Mouse (Mus musculus) limb, embryonic 11.5 days (tissue): ENCODE measurements around the gene Usp54. TPM values are rescaled to one million over a fixed set of nuclear protein-coding genes. Genes with fewer than 3 reads are reported as not detected.
"Not testable (repeated sequence)": the region's sequence is repeated elsewhere in the genome, so short reads cannot be mapped to it uniquely, and the experiment has no call there.

ENCODE experiments used
- ATAC-seq: fragments of 200-750 bp; cut with Nextera tagmentation; 2 replicates; pipeline ENCODE4 v1.8.0; 2017; ENCODE audit warnings: low read depth; ENCODE audit not compliant: insufficient number of reproducible peaks, low FRiP score, low TSS enrichment
- DNase-seq: peaks from one replicate; pipeline ENCODE4 v3.0.0-alpha.2; 2015; ENCODE audit warnings: low spot score
- H3K27ac ChIP-seq: fragments of 300-500 bp; sonication (generic); replicated peaks from 2 replicates; pipeline ENCODE4 v1.5.1; 2014; ENCODE audit warnings: low read depth, mild to moderate bottlenecking, low read length
- H3K27me3 ChIP-seq: fragments of 300-500 bp; sonication (generic); 2 replicates; pipeline ENCODE4 v1.6.1; 2014; ENCODE audit warnings: mild to moderate bottlenecking, low read length, mixed read lengths; ENCODE audit not compliant: control insufficient read depth, insufficient read depth
- H3K36me3 ChIP-seq: fragments of 300-500 bp; sonication (generic); 2 replicates; pipeline ENCODE4 v1.6.1; 2014; ENCODE audit warnings: mild to moderate bottlenecking, low read length, moderate library complexity, mixed read lengths; ENCODE audit not compliant: control insufficient read depth, insufficient read depth
- H3K4me1 ChIP-seq: fragments of 300-500 bp; sonication (generic); 2 replicates; pipeline ENCODE4 v1.6.1; 2014; ENCODE audit warnings: low read length, mixed read lengths; ENCODE audit not compliant: control insufficient read depth, insufficient read depth
- H3K4me2 ChIP-seq: fragments of 300-500 bp; sonication (generic); 2 replicates; pipeline ENCODE4 v1.6.1; 2014; ENCODE audit warnings: low read depth, mild to moderate bottlenecking, moderate library complexity; ENCODE audit not compliant: severe bottlenecking
- H3K4me3 ChIP-seq: fragments of 300-500 bp; sonication (generic); 2 replicates; pipeline ENCODE4 v1.5.1; 2014; ENCODE audit warnings: low read depth, low read length
- H3K9ac ChIP-seq: fragments of 300-500 bp; sonication (generic); 2 replicates; pipeline ENCODE4 v1.6.1; 2014; ENCODE audit warnings: mild to moderate bottlenecking, low read length
- H3K9me3 ChIP-seq: fragments of 300-500 bp; sonication (generic); 2 replicates; pipeline ENCODE4 v1.6.1; 2016; ENCODE audit warnings: low read length; ENCODE audit not compliant: control insufficient read depth
- WGBS: fragments of 180-500 bp; shearing (Covaris S2); extraction: QIAGEN DNeasy Blood & Tissue Kit; methylation state at CpG from one replicate; pipeline ENCODE4 v1.1.7; 2014; 5-methylcytosine and 5-hydroxymethylcytosine counted together
- polyA plus RNA-seq: library from polyadenylated mRNA; unstranded; fragments of >200 nt; fragmentation: Nextera tagmentation; extraction: Ambion mirVana; gene quantifications from 2 replicates; pipeline ENCODE4 v1.2.1, GENCODE M21; 2014

Usp54 gene
- polyA plus RNA-seq, 1 experiment from 2014 or later: 14.5 TPM

- Histone ChIP-seq H3K9ac (no peak overlapping the region), H3K4me1 (no peaks in the 10 kb centered on the region), H3K4me3 (no peak overlapping the region), H3K27ac (no peak overlapping the region), H3K4me2 (no peak overlapping the region), H3K36me3 (no peaks in the 10 kb centered on the region), H3K27me3 (no peaks in the 10 kb centered on the region), H3K9me3 (no peaks in the 10 kb centered on the region)
- ATAC-seq: no peak
- DNase-seq: no peak
Observed at GRCm38 (mm10) chr14:20646381-20646780, 5.5 kb upstream of the Usp54 start.

- H3K4me1 ChIP-seq: no peaks in the 10 kb centered on the region
- no peak overlapping the region for H3K4me3 ChIP-seq
- H3K27me3 ChIP-seq: no peaks in the 10 kb centered on the region
- no peak overlapping the region for H3K9ac ChIP-seq
- H3K27ac ChIP-seq: no peak overlapping the region
- no peak overlapping the region for H3K4me2 ChIP-seq
- H3K9me3 ChIP-seq: no peaks in the 10 kb centered on the region
- no peaks in the 10 kb centered on the region for H3K36me3 ChIP-seq
- ATAC-seq (no peak), DNase-seq (no peak)
- WGBS: 38% methylated on average over 3 of the region's 3 CpGs
Observed at GRCm38 (mm10) chr14:20645547-20645946, 4.7 kb upstream of the Usp54 start.

- Histone ChIP-seq H3K36me3 (no peaks in the 10 kb centered on the region), H3K4me1 (peaks cover 3% of the 10 kb centered on the region; the same call in 1 of the 2 replicates), H3K27ac (peak overlapping the region; percentile 80; the same call in 1 of the 2 replicates), H3K4me2 (peak overlapping the region; percentile 62), H3K4me3 (peak overlapping the region; percentile 92), H3K9ac (peak overlapping the region; percentile 82), H3K9me3 (no peaks in the 10 kb centered on the region), H3K27me3 (no peaks in the 10 kb centered on the region)
- DNase-seq (no peak), ATAC-seq (no peak)
- 16% methylated on average over 10 of the region's 10 CpGs for WGBS
Observed at GRCm38 (mm10) chr14:20641438-20641875, 594 bp upstream of the Usp54 start.

- H3K27me3 ChIP-seq: no peaks in the 10 kb centered on the region
- DNase-seq (peak; percentile 37), ATAC-seq (peak; percentile 41; the same call in 1 of the 2 replicates)
- H3K4me2 ChIP-seq: peak overlapping the region; percentile 57
- H3K36me3 ChIP-seq: no peaks in the 10 kb centered on the region
- no peaks in the 10 kb centered on the region for H3K9me3 ChIP-seq
- peaks cover 3% of the 10 kb centered on the region; the same call in 1 of the 2 replicates for H3K4me1 ChIP-seq
- peak overlapping the region; percentile 82 for H3K9ac ChIP-seq
- 3% methylated on average over 16 of the region's 16 CpGs for WGBS
- H3K27ac ChIP-seq: peak overlapping the region; percentile 54
- peak overlapping the region; percentile 92 for H3K4me3 ChIP-seq
Observed at GRCm38 (mm10) chr14:20639918-20640619, 794 bp downstream of the Usp54 start.

GRCm38 (mm10) chr14:20638702-20639101 lies 2.2 kb downstream of the Usp54 start:
- peaks cover 3% of the 10 kb centered on the region; the same call in 1 of the 2 replicates for H3K4me1 ChIP-seq
- no peaks in the 10 kb centered on the region for H3K9me3 ChIP-seq
- no peak for ATAC-seq
- no peak overlapping the region for H3K4me3 ChIP-seq
- 91% methylated on average over 6 of the region's 6 CpGs for WGBS
- H3K4me2 ChIP-seq: no peak overlapping the region
- no peaks in the 10 kb centered on the region for H3K36me3 ChIP-seq
- no peak overlapping the region for H3K9ac ChIP-seq
- no peak overlapping the region for H3K27ac ChIP-seq
- no peak for DNase-seq
- H3K27me3 ChIP-seq: no peaks in the 10 kb centered on the region

GRCm38 (mm10) chr14:20637818-20638574 lies 2.9 kb downstream of the Usp54 start:
- H3K4me1 ChIP-seq: peaks cover 3% of the 10 kb centered on the region; the same call in 1 of the 2 replicates
- no peaks in the 10 kb centered on the region for H3K27me3 ChIP-seq
- DNase-seq (no peak), ATAC-seq (no peak)
- no peak overlapping the region for H3K27ac ChIP-seq
- no peaks in the 10 kb centered on the region for H3K36me3 ChIP-seq
- H3K4me3 ChIP-seq: no peak overlapping the region
- no peaks in the 10 kb centered on the region for H3K9me3 ChIP-seq
- H3K9ac ChIP-seq: no peak overlapping the region
- 84% methylated on average over 2 of the region's 2 CpGs for WGBS
- no peak overlapping the region for H3K4me2 ChIP-seq

GRCm38 (mm10) chr14:20636968-20637367 lies 3.9 kb downstream of the Usp54 start:
- DNase-seq, H3K9ac ChIP-seq, H3K4me1 ChIP-seq, ATAC-seq, H3K27me3 ChIP-seq, H3K4me3 ChIP-seq, H3K27ac ChIP-seq, H3K36me3 ChIP-seq, H3K9me3 ChIP-seq, H3K4me2 ChIP-seq: not testable (repeated sequence)
- WGBS: 97% methylated on average over 3 of the region's 3 CpGs

GRCm38 (mm10) chr14:20635546-20635945 lies 5.3 kb downstream of the Usp54 start:
- H3K27ac ChIP-seq: no peak overlapping the region
- 95% methylated on average over 2 of the region's 2 CpGs for WGBS
- no peak overlapping the region for H3K4me2 ChIP-seq
- H3K36me3 ChIP-seq: no peaks in the 10 kb centered on the region
- no peak overlapping the region for H3K9ac ChIP-seq
- DNase-seq: no peak
- no peak for ATAC-seq
- no peak overlapping the region for H3K4me3 ChIP-seq
- no peaks in the 10 kb centered on the region for H3K27me3 ChIP-seq
- H3K9me3 ChIP-seq: no peaks in the 10 kb centered on the region
- peaks cover 3% of the 10 kb centered on the region; the same call in 1 of the 2 replicates for H3K4me1 ChIP-seq
